ENCODE assay signal across 26 mouse cellular contexts in the genomic region with DNA sequence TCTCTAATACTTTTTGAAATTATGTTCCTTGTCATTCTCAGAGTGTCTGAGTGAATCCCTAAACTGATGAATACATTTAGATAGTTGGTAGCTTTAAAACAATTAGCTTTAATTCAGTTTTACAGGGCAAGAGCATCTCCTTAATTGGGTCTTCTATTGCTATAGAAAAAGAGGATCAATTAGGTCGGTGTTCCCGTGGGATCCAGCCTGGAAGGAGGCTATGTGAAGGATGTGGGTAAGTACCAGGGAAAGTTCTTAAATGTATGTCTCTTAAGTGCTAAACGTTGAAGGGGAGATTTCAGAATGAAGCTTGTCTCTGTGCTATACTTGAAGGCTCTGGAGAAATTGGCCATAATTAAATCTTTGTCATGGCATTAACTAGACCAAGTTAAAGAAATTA.
DNase-seq lines count a peak whose midpoint lies in the region; ATAC-seq and TF ChIP-seq lines count a peak whose summit lies in the region.
"Had no signal": no experiment of that assay in that cellular context is flagged by ENCODE, and none has a peak within 500 bp of the region (broad histone marks: within the 10 kb centered on the region; RNA-seq: fewer than 3 reads in every experiment).

No protein-coding gene starts in this region.

- no peak overlapping the region for H3K27ac ChIP-seq in embryonic facial prominence, embryonic 14.5 days (replicated peaks; ENCODE audit: low read depth, low read length)
- no peak overlapping the region for H3K27ac ChIP-seq in embryonic facial prominence, embryonic 10.5 days (replicated peaks)
- no peak overlapping the region for H3K27ac ChIP-seq in lung, embryonic 14.5 days (ENCODE audit: low read depth)
- H3K27ac ChIP-seq: embryonic facial prominence, embryonic 12.5 days; heart, embryonic 10.5 days; heart, embryonic 15.5 days; liver, embryonic 14.5 days; lung, embryonic 15.5 days; neural tube, embryonic 13.5 days had no signal

- TF ChIP-seq CTCF in lung, embryonic 14.5 days (IDR thresholded peaks at IDR 0.05; ENCODE audit: low read depth), result no peak

- 73% methylated on average over 3 of the region's 3 CpGs for WGBS in embryonic facial prominence, embryonic 14.5 days
- WGBS in embryonic facial prominence, embryonic 10.5 days, result 60% methylated on average over 3 of the region's 3 CpGs
- WGBS in lung, embryonic 14.5 days, result 79% methylated on average over 3 of the region's 3 CpGs

- no peak overlapping the region for H3K4me3 ChIP-seq in embryonic facial prominence, embryonic 14.5 days (ENCODE audit: low read depth, low read length)
- no peak overlapping the region for H3K4me3 ChIP-seq in embryonic facial prominence, embryonic 10.5 days
- no peak overlapping the region for H3K4me3 ChIP-seq in lung, embryonic 14.5 days (ENCODE audit: low read depth, low read length)
- H3K4me3 ChIP-seq: embryonic facial prominence, embryonic 12.5 days; forebrain, embryonic 10.5 days; heart, embryonic 10.5 days; heart, embryonic 15.5 days; lung, embryonic 15.5 days; megakaryocyte, embryonic 14.5 days; neural tube, embryonic 13.5 days had no signal

- no peaks in the 10 kb centered on the region for H3K9me3 ChIP-seq in embryonic facial prominence, embryonic 14.5 days (ENCODE audit: control insufficient read depth, low read length)
- H3K9me3 ChIP-seq in embryonic facial prominence, embryonic 10.5 days, result no peaks in the 10 kb centered on the region
- no peaks in the 10 kb centered on the region for H3K9me3 ChIP-seq in lung, embryonic 14.5 days (ENCODE audit: low read depth, low read length)
- H3K9me3 ChIP-seq: embryonic facial prominence, embryonic 12.5 days; forebrain, embryonic 10.5 days; heart, embryonic 10.5 days; heart, embryonic 15.5 days; lung, embryonic 15.5 days; megakaryocyte, embryonic 14.5 days; neural tube, embryonic 13.5 days had no signal

- ATAC-seq in embryonic facial prominence, embryonic 14.5 days (ENCODE audit: low read depth), result peak; percentile 57; the same call in 1 of the 2 replicates
- ATAC-seq in lung, embryonic 14.5 days (ENCODE audit: insufficient read depth), result no peak
- ATAC-seq: CD4-positive, CD25-positive, alpha-beta regulatory T cell, adult 4 months; intestine, postnatal 0 days had no signal

- no peaks in the 10 kb centered on the region for H3K36me3 ChIP-seq in embryonic facial prominence, embryonic 14.5 days (ENCODE audit: control insufficient read depth, insufficient read depth, low read length)
- no peaks in the 10 kb centered on the region for H3K36me3 ChIP-seq in embryonic facial prominence, embryonic 10.5 days (replicated peaks)
- no peaks in the 10 kb centered on the region for H3K36me3 ChIP-seq in lung, embryonic 14.5 days (ENCODE audit: insufficient read depth)
- H3K36me3 ChIP-seq: embryonic facial prominence, embryonic 12.5 days; forebrain, embryonic 10.5 days; heart, embryonic 10.5 days; heart, embryonic 15.5 days; lung, embryonic 15.5 days; neural tube, embryonic 13.5 days had no signal

- no peaks in the 10 kb centered on the region for H3K27me3 ChIP-seq in embryonic facial prominence, embryonic 14.5 days (replicated peaks; ENCODE audit: control insufficient read depth, insufficient read depth, low read length)
- H3K27me3 ChIP-seq in embryonic facial prominence, embryonic 10.5 days (replicated peaks; ENCODE audit: low read depth, poor library complexity, severe bottlenecking), result no peaks in the 10 kb centered on the region
- no peaks in the 10 kb centered on the region for H3K27me3 ChIP-seq in lung, embryonic 14.5 days (ENCODE audit: insufficient read depth, low read length)
- H3K27me3 ChIP-seq: embryonic facial prominence, embryonic 12.5 days; heart, embryonic 15.5 days; lung, embryonic 15.5 days; megakaryocyte, embryonic 14.5 days; neural tube, embryonic 13.5 days had no signal

- no peak for DNase-seq in embryonic facial prominence, embryonic 14.5 days (ENCODE audit: low spot score)
- DNase-seq in embryonic facial prominence, embryonic 10.5 days (ENCODE audit: low spot score), result no peak
- peak; percentile 0 for DNase-seq in lung, embryonic 14.5 days
- no peak for DNase-seq in lung, postnatal 10 days
- DNase-seq in thymus, postnatal 0 days (ENCODE audit: low spot score), result peak; percentile 1
- DNase-seq in thymus, postnatal 4 days, result no peak
- no peak for DNase-seq in right cerebral cortex, postnatal 36 days (ENCODE audit: low spot score in 2 of 2)
- DNase-seq: adrenal gland, postnatal 14 days; cerebellum, adult 11-12 months; cerebellum, adult 9-11 months; gastrocnemius, postnatal 14 days; kidney, adult 9 months; kidney, postnatal 10 days; liver; lung, postnatal 4 days; thymus, adult 2 months had no signal

- H3K4me1 ChIP-seq in embryonic facial prominence, embryonic 14.5 days (ENCODE audit: control insufficient read depth, insufficient read depth, low read length), result no peaks in the 10 kb centered on the region
- no peaks in the 10 kb centered on the region for H3K4me1 ChIP-seq in embryonic facial prominence, embryonic 10.5 days
- no peaks in the 10 kb centered on the region; the same call in 1 of the 2 replicates for H3K4me1 ChIP-seq in lung, embryonic 14.5 days (ENCODE audit: insufficient read depth)
- H3K4me1 ChIP-seq: embryonic facial prominence, embryonic 12.5 days; heart, embryonic 10.5 days; heart, embryonic 15.5 days; lung, embryonic 15.5 days; megakaryocyte, embryonic 14.5 days had no signal

- H3K9ac ChIP-seq in embryonic facial prominence, embryonic 14.5 days (ENCODE audit: low read depth, low read length), result no peak overlapping the region
- no peak overlapping the region for H3K9ac ChIP-seq in lung, embryonic 14.5 days
- H3K9ac ChIP-seq: embryonic facial prominence, embryonic 12.5 days; heart, embryonic 15.5 days; liver, embryonic 14.5 days; lung, embryonic 15.5 days; neural tube, embryonic 13.5 days had no signal

- no peak overlapping the region for H3K4me2 ChIP-seq in embryonic facial prominence, embryonic 14.5 days (ENCODE audit: low read depth, low read length)
- no peak overlapping the region for H3K4me2 ChIP-seq in lung, embryonic 14.5 days
- H3K4me2 ChIP-seq: embryonic facial prominence, embryonic 12.5 days; heart, embryonic 15.5 days; lung, embryonic 15.5 days; neural tube, embryonic 13.5 days had no signal

Comparison
In these comparisons a context has a peak if more than half of its experiments do, and no peak if none do; other contexts are left out.
1. DNase-seq: peak in lung, embryonic 14.5 days (single experiment) and thymus, postnatal 0 days (single experiment); none in embryonic facial prominence, embryonic 14.5 days (single experiment), embryonic facial prominence, embryonic 10.5 days (single experiment), lung, postnatal 10 days (single experiment), thymus, postnatal 4 days (single experiment) and right cerebral cortex, postnatal 36 days (0 of 2).